Mouse (Mus musculus) midbrain, postnatal 0 days (tissue): ENCODE measurements around the gene Sdsl. TPM values are rescaled to one million over a fixed set of nuclear protein-coding genes. Genes with fewer than 3 reads are reported as not detected.

ENCODE experiments used
- ATAC-seq: fragments of 200-750 bp; cut with Nextera tagmentation; 2 replicates; pipeline ENCODE4 v1.8.0; 2017; ENCODE audit warnings: moderate number of reproducible peaks, mild to moderate bottlenecking, moderate TSS enrichment, moderate library complexity; ENCODE audit not compliant: low FRiP score
- DNase-seq: peaks from one replicate; pipeline ENCODE4 v3.0.0-alpha.2; 2015; ENCODE audit warnings: low spot score
- H3K27ac ChIP-seq: fragments of 300-500 bp; sonication (generic); 2 replicates; pipeline ENCODE4 v1.5.1; 2014; ENCODE audit warnings: low read depth, mild to moderate bottlenecking, low read length, mixed read lengths
- H3K27me3 ChIP-seq: fragments of 300-500 bp; sonication (generic); 2 replicates; pipeline ENCODE4 v1.6.1; 2014; ENCODE audit warnings: low read length, control low read depth, mixed read lengths; ENCODE audit not compliant: insufficient read depth
- H3K36me3 ChIP-seq: fragments of 300-500 bp; sonication (generic); 2 replicates; pipeline ENCODE4 v1.6.1; 2014; ENCODE audit warnings: low read length, control low read depth, mixed read lengths; ENCODE audit not compliant: insufficient read depth
- H3K4me1 ChIP-seq: fragments of 300-500 bp; sonication (generic); 2 replicates; pipeline ENCODE4 v1.6.1; 2014; ENCODE audit warnings: mild to moderate bottlenecking, control low read depth, antibody characterized with exemption, low read length, mixed read lengths; ENCODE audit not compliant: insufficient read depth
- H3K4me2 ChIP-seq: fragments of 300-500 bp; sonication (generic); 2 replicates; pipeline ENCODE4 v1.6.1; 2014; ENCODE audit warnings: low read depth, mild to moderate bottlenecking, low read length, mixed read lengths; ENCODE audit not compliant: poor library complexity, severe bottlenecking
- H3K4me3 ChIP-seq: fragments of 300-500 bp; sonication (generic); 2 replicates; pipeline ENCODE4 v1.5.1; 2014; ENCODE audit warnings: low read depth, mild to moderate bottlenecking, low read length, moderate library complexity
- H3K9ac ChIP-seq: fragments of 300-500 bp; sonication (generic); replicated peaks from 2 replicates; pipeline ENCODE4 v1.6.1; 2014; ENCODE audit warnings: mild to moderate bottlenecking, low read length, moderate library complexity, mixed read lengths; ENCODE audit not compliant: poor library complexity, severe bottlenecking
- H3K9me3 ChIP-seq: fragments of 300-500 bp; sonication (generic); 2 replicates; pipeline ENCODE4 v1.6.1; 2016; ENCODE audit warnings: low read length, control low read depth
- CTCF ChIP-seq: IDR thresholded peaks from 2 replicates; pipeline ENCODE4 v1.5.1; 2016; ENCODE audit warnings: antibody characterized with exemption, mild to moderate bottlenecking
- WGBS: fragments of 180-500 bp; shearing (Covaris S2); extraction: QIAGEN DNeasy Blood & Tissue Kit; methylation state at CpG from one replicate; pipeline ENCODE4 v1.1.7; 2014; 5-methylcytosine and 5-hydroxymethylcytosine counted together
- polyA plus RNA-seq: library from polyadenylated mRNA; unstranded; fragments of >200 nt; fragmentation: Nextera tagmentation; extraction: Ambion mirVana; gene quantifications from 2 replicates; pipeline ENCODE4 v1.2.1, GENCODE M21; 2015
- total RNA-seq: library from RNA; depleted of rRNA; stranded (reverse); fragments of >200 nt; gene quantifications from 2 replicates; pipeline ENCODE4 v1.2.3, GENCODE M21; 2014

The Sdsl gene
- total and polyA plus RNA-seq, 2 experiments from 2014 or later, result 4.4 to 6.0 TPM

DNA sequence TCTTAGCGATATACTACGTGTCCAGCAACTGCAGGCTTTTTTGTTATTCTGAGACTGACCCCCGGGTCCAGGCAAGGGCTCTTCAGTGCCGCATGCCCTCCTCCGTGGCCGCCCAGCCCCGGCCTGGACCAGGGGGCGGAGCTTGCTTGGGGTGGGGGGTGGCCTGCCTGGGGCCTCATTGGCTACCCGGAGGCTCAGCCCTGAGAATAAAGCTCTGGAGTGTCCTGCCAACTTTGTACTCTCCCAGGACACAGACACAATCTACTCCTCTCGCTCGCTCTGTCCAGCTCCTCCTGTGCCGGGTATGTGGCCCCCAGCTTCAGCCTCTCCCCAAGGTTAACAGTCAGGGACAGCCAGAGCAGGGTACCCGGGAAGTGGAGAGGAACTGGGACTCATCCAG is 3.7 kb upstream of the Sdsl start, which contains the start of gene Sds:
TSS of gene Sds (plus strand) at position 231 of the 400 bp plus-strand sequence.
- DNase-seq (no peak), ATAC-seq (no peak)
- H3K27me3 ChIP-seq, result no peaks in the 10 kb centered on the region
- no peak within 1 kb of the TSS for H3K9ac ChIP-seq
- H3K27ac ChIP-seq, result no peak within 1 kb of the TSS
- H3K36me3 ChIP-seq, result no peaks in the 10 kb centered on the region
- H3K9me3 ChIP-seq, result no peaks in the 10 kb centered on the region
- WGBS, result 14% methylated on average over 13 of the region's 13 CpGs
- TF ChIP-seq CTCF, result no peak
- no peaks in the 10 kb centered on the region for H3K4me1 ChIP-seq
- H3K4me3 ChIP-seq, result no peak within 1 kb of the TSS
- no peak within 1 kb of the TSS for H3K4me2 ChIP-seq

DNA sequence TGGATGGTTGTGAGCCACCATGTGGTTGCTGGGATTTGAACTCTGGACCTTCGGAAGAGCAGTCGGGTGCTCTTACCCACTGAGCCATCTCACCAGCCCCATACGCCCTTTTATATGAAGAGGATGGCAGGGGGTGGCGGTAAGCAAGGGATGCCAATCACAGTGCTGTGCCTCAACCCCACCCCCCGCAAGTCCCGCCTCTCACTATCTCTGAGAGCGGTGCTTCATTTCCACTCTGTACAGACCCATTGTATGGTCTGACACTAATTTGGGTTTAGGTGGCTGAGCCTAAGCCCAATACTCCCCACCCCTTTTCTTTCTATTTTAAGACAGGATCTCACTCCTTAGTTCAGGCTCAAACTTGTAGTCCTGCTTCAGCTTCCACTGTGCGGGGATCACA is 3.3 kb upstream of the Sdsl start:
- no peak overlapping the region for H3K4me3 ChIP-seq
- no peak for DNase-seq
- H3K4me2 ChIP-seq, result no peak overlapping the region
- WGBS, result 50% methylated on average over 8 of the region's 8 CpGs
- no peaks in the 10 kb centered on the region for H3K27me3 ChIP-seq
- H3K36me3 ChIP-seq, result no peaks in the 10 kb centered on the region
- no peaks in the 10 kb centered on the region for H3K9me3 ChIP-seq
- no peak overlapping the region for H3K9ac ChIP-seq
- H3K27ac ChIP-seq, result no peak overlapping the region
- ATAC-seq, result no peak
- no peak for TF ChIP-seq CTCF
- no peaks in the 10 kb centered on the region for H3K4me1 ChIP-seq

DNA sequence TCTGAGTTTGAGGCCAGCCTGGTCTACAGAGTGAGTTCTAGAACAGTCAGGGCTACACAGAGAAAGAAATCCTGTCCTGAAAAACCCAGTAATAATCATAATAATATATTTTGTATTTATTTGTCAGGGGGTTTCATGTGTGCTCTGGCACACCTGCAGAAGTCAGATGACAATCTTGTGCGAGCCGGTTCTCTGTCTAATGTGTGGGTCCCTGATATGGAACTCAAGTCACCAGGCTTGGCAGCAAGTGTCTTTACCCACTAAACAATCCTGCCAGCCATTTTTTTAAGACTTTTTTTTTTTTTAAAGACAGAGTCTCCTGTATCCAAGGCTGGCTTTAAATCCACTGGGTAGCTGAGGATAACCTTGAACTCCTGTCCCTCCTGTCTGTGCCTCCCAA is 751 bp upstream of the Sdsl start:
- Histone ChIP-seq H3K27me3 (no peaks in the 10 kb centered on the region), H3K9ac (no peak overlapping the region), H3K9me3 (no peaks in the 10 kb centered on the region), H3K4me1 (no peaks in the 10 kb centered on the region), H3K27ac (no peak overlapping the region), H3K4me3 (no peak overlapping the region), H3K4me2 (no peak overlapping the region), H3K36me3 (no peaks in the 10 kb centered on the region)
- ATAC-seq (no peak), DNase-seq (no peak)
- whole genome bisulfite sequencing, result 98% methylated on average over 2 of the region's 2 CpGs
- TF ChIP-seq CTCF, result no peak

DNA sequence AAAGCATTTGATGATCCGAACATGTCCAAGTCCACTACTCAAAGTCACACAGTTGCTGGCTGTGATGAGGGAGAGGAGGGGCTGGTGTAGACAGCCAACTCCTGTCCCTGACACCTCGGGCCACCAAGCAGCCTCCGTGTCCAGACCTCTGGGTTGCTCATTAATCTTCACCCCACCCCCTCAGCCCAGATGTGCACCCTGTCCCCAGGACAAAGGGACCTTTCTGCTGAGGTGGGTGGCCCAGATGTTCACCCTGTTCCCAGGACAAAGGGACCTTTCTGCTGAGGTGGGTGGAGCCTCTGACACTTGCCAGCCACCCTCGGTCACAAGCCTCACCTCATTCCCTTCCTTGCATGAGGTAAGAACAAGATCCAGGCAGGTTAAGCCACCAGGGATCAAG is 1.1 kb downstream of the Sdsl start:
- no peak for TF ChIP-seq CTCF
- DNase-seq (no peak), ATAC-seq (no peak)
- Histone ChIP-seq H3K9me3 (no peaks in the 10 kb centered on the region), H3K36me3 (no peaks in the 10 kb centered on the region), H3K4me3 (no peak overlapping the region), H3K27me3 (no peaks in the 10 kb centered on the region), H3K4me1 (no peaks in the 10 kb centered on the region), H3K4me2 (no peak overlapping the region), H3K27ac (no peak overlapping the region), H3K9ac (no peak overlapping the region)
- 67% methylated on average over 4 of the region's 4 CpGs for WGBS

DNA sequence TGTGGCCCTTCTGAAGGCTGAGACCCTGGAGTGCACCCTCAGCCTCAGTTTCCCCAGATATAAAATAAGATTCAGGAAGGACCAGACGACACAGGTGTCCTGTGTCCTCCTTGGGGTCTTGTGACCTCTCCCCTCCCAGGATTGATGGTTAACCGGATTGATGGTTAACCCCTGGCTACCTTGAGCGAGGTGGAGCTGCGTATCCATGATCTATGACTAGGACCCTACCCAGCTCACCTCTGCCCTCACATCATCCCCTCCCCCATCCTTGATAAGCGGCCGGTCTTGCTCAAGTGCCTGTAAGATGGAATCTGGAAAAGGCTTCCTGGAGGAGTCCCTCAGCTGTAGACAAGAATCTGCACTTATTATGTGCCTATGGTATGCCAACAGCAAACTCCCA is 3.8 kb downstream of the Sdsl start:
- Histone ChIP-seq H3K9me3 (no peaks in the 10 kb centered on the region), H3K27ac (no peak overlapping the region), H3K9ac (no peak overlapping the region), H3K4me3 (no peak overlapping the region), H3K36me3 (no peaks in the 10 kb centered on the region), H3K27me3 (no peaks in the 10 kb centered on the region), H3K4me2 (no peak overlapping the region), H3K4me1 (no peaks in the 10 kb centered on the region)
- TF ChIP-seq CTCF, result no peak
- no peak for ATAC-seq
- WGBS, result 94% methylated on average over 6 of the region's 6 CpGs
- DNase-seq, result no peak

DNA sequence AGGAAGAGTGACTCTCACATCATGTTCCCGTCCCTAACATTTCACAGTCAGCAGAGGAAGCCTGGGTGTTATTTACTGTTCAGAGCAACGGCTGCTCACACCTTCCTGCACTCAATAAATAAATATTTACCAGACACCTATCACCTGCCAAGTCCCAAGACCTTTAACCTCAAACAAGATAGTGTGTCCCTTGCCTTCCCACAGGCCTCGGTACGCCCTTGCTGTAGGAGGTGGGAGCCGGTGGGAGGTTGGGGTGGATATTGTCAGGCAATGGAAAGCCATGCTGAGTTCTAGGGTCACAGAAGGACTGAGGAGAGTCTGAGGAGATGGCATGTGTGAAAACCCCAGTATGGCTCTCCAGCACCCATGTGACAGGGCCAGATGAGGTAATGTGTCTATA is 4.3 kb downstream of the Sdsl start:
- Histone ChIP-seq H3K4me2 (no peak overlapping the region), H3K27ac (no peak overlapping the region), H3K36me3 (no peaks in the 10 kb centered on the region), H3K4me3 (no peak overlapping the region), H3K9ac (no peak overlapping the region), H3K27me3 (no peaks in the 10 kb centered on the region), H3K9me3 (no peaks in the 10 kb centered on the region), H3K4me1 (no peaks in the 10 kb centered on the region)
- no peak for ATAC-seq
- no peak for TF ChIP-seq CTCF
- no peak for DNase-seq
- WGBS, result 86% methylated on average over 5 of the region's 5 CpGs
